Mouse (Mus musculus): ENCODE data around the gene Ppp2r5e.

GRCm38 (mm10) chr12:75425882-75426281 lies 170.2 kb downstream of the Ppp2r5e start:
- no peak for TF ChIP-seq CTCF (IDR thresholded peaks at IDR 0.05; ENCODE audit: borderline replicate concordance, control insufficient read depth, extremely low read depth, insufficient read depth, low read length, poor library complexity)
- TF ChIP-seq POLR2A (IDR thresholded peaks at IDR 0.05; ENCODE audit: control insufficient read depth, extremely low read depth, insufficient read depth, low read length, poor library complexity) = no peak

Data from thymus, adult 2 months (tissue).